Mouse (Mus musculus) left cerebral cortex, postnatal 4 days (tissue): ENCODE measurements around the gene Ddx28. TPM values are rescaled to one million over a fixed set of nuclear protein-coding genes. Genes with fewer than 3 reads are reported as not detected.

Experiments
- DNase-seq: peaks from one replicate; pipeline ENCODE4 v3.0.0-alpha.2; 2022
- intact Hi-C: fragments of 180-260 bp; cut with DNase I; formaldehyde crosslinking; loops from one replicate; pipeline ENCODE4 v1.15.1; 2025
- total RNA-seq, 2 experiments: library from RNA; stranded (reverse); gene quantifications; 2 replicates each; pipeline ENCODE4 v1.2.3; 2021

Ddx28 gene
- total RNA-seq, 2 experiments from 2014 or later = 14.4 to 15.3 TPM

GRCm38 (mm10) chr8:105971019-105971720, 40.5 kb downstream of the Ddx28 start:
- no peak for DNase-seq
- intact Hi-C loops = no loop called here

GRCm38 (mm10) chr8:105969367-105969766, 42.3 kb downstream of the Ddx28 start:
- intact Hi-C loops = no loop called here
- no peak for DNase-seq

- intact Hi-C loops = no loop called here
- peak; percentile 49 for DNase-seq
These were observed 44.9 kb downstream of the Ddx28 start for GRCm38 (mm10) chr8:105966692-105967311.

GRCm38 (mm10) chr8:105965905-105966341, 45.8 kb downstream of the Ddx28 start, which contains the start of gene Slc12a4:
Gene Slc12a4 (minus strand): TSS chr8:105966097.
- DNase-seq = peak; percentile 72
- intact Hi-C loops = no loop called here

GRCm38 (mm10) chr8:105965266-105965904, 46.3 kb downstream of the Ddx28 start:
- intact Hi-C loops = no loop called here
- DNase-seq = peak; percentile 42

- intact Hi-C loops = no loop called here
- no peak for DNase-seq
These were observed 47.0 kb downstream of the Ddx28 start for GRCm38 (mm10) chr8:105964506-105965265.

- intact Hi-C loops = no loop called here
- DNase-seq = no peak
These were observed 50.1 kb downstream of the Ddx28 start for GRCm38 (mm10) chr8:105961536-105961935.

- DNase-seq = no peak
- intact Hi-C loops = no loop called here
These were observed 50.6 kb downstream of the Ddx28 start for GRCm38 (mm10) chr8:105961101-105961500.

Other genes starting within 250 kb of the Ddx28 start
- gene Ranbp10, start 184.5 kb downstream of the Ddx28 start, total RNA-seq = 10 to 100 TPM; 21.8 to 23.6 TPM
- gene Tsnaxip1, start 184.2 kb downstream of the Ddx28 start, total RNA-seq = under 1 TPM; 0.26 to 0.50 TPM
- gene Cenpt, start 158.6 kb downstream of the Ddx28 start, total RNA-seq = 10 to 100 TPM; 37.9 to 39.7 TPM
- gene Thap11, start 156.8 kb downstream of the Ddx28 start, total RNA-seq = 10 to 100 TPM; 32.7 to 35.3 TPM
- gene Nutf2, start 151.3 kb downstream of the Ddx28 start, total RNA-seq = 10 to 100 TPM; 35.2 to 48.7 TPM
- gene Edc4, start 131.0 kb downstream of the Ddx28 start, total RNA-seq = 10 to 100 TPM; 64.5 to 74.1 TPM
- gene Nrn1l, start 118.3 kb downstream of the Ddx28 start, total RNA-seq = not detected
- 10 to 100 TPM in 1 of 2 experiments, 1 to 10 TPM in 1; 8.6 to 10.1 TPM for gene Pskh1, start 111.4 kb downstream of the Ddx28 start, total RNA-seq
- gene Ctrl, start 78.0 kb downstream of the Ddx28 start, total RNA-seq = 1 to 10 TPM; 2.1 to 2.2 TPM
- gene Psmb10, start 73.4 kb downstream of the Ddx28 start, total RNA-seq = 10 to 100 TPM; 50.6 to 70.2 TPM
- 1 to 10 TPM; 6.4 to 8.3 TPM for gene Lcat, start 68.5 kb downstream of the Ddx28 start, total RNA-seq
- gene Slc12a4, start 45.8 kb downstream of the Ddx28 start, total RNA-seq = 10 to 100 TPM; 19.0 to 21.5 TPM
- gene Dpep3, start 32.5 kb downstream of the Ddx28 start, total RNA-seq = not detected
- 10 to 100 TPM; 19.6 to 23.8 TPM for gene Dus2, start 20.5 kb downstream of the Ddx28 start, total RNA-seq
- not detected for gene Dpep2nb, start 5.9 kb downstream of the Ddx28 start, total RNA-seq
- 10 to 100 TPM; 15.8 to 17.2 TPM for gene Nfatc3, start 47.0 kb upstream of the Ddx28 start, total RNA-seq
- gene Esrp2, start 125.1 kb upstream of the Ddx28 start, total RNA-seq = not detected
- gene Pla2g15, start 138.5 kb upstream of the Ddx28 start, total RNA-seq = 10 to 100 TPM; 20.7 to 21.8 TPM
- gene Slc7a6, start 157.0 kb upstream of the Ddx28 start, total RNA-seq = 10 to 100 TPM; 34.6 to 35.0 TPM
- gene Slc7a6os, start 199.1 kb upstream of the Ddx28 start, total RNA-seq = 10 to 100 TPM; 34.7 to 37.0 TPM
- 10 to 100 TPM; 45.7 to 49.5 TPM for gene Prmt7, start 199.1 kb upstream of the Ddx28 start, total RNA-seq